Mouse (Mus musculus) kidney, adult 2 months (tissue): ENCODE results near the gene Rnf166. TPM values are rescaled to one million over a fixed set of nuclear protein-coding genes. Genes with fewer than 3 reads are reported as not detected.
A peak's percentile ranks its signal among the peaks of the same experiment; 100 is the strongest.

Source experiments
- DNase-seq: peaks from one replicate; pipeline ENCODE4 v3.0.0; 2021
- H3K27ac ChIP-seq: fragments of 200-500 bp; 2 replicates; pipeline ENCODE4 v1.5.1; 2012; ENCODE audit warnings: low read depth, low read length, control low read depth, inconsistent platforms; ENCODE audit not compliant: insufficient read depth
- H3K27me3 ChIP-seq: fragments of 200-500 bp; replicated peaks from 2 replicates; pipeline ENCODE4 v1.6.1; 2012; ENCODE audit warnings: mild to moderate bottlenecking, moderate library complexity, low read length, inconsistent platforms; ENCODE audit not compliant: control insufficient read depth, insufficient read depth
- H3K36me3 ChIP-seq: fragments of 200-500 bp; 2 replicates; pipeline ENCODE4 v1.6.1; 2012; ENCODE audit warnings: mild to moderate bottlenecking, moderate library complexity, low read length, inconsistent platforms; ENCODE audit not compliant: control insufficient read depth, insufficient read depth
- H3K4me1 ChIP-seq: fragments of 200-500 bp; 2 replicates; pipeline ENCODE4 v1.6.1; 2011; ENCODE audit warnings: low read length; ENCODE audit not compliant: control insufficient read depth, insufficient read depth
- H3K4me3 ChIP-seq: fragments of 200-500 bp; 2 replicates; pipeline ENCODE4 v1.5.1; 2011; ENCODE audit warnings: mild to moderate bottlenecking, low read depth, low read length, control low read depth; ENCODE audit not compliant: insufficient read depth
- CTCF ChIP-seq: fragments of 200-500 bp; conservative IDR thresholded peaks from 2 replicates; pipeline ENCODE4 v1.5.1; 2011; ENCODE audit warnings: low read depth, mild to moderate bottlenecking, control low read depth, low read length, moderate library complexity, mixed read lengths; ENCODE audit not compliant: insufficient read depth, insufficient read length
- POLR2A ChIP-seq: fragments of 200-500 bp; IDR thresholded peaks from one replicate; pipeline ENCODE4 v1.6.1; 2011; ENCODE audit warnings: low read depth, low read length, control low read depth
- WGBS: fragments of 180-500 bp; shearing (Covaris S2); methylation state at CpG from one replicate; pipeline ENCODE4 v1.1.7; 2018; 5-methylcytosine and 5-hydroxymethylcytosine counted together
- polyA plus RNA-seq: library from polyadenylated mRNA; depleted of rRNA; stranded (reverse); fragments of >200 nt; gene quantifications from 2 replicates; pipeline ENCODE4 v1.2.3, GENCODE M21; 2012; rRNA removed

Rnf166 gene
- polyA plus RNA-seq, result 64.4 and 64.5 TPM in 2 replicates

GRCm38 (mm10) chr8:122475580-122476320 lies at the start of gene Rnf166, which contains the start of gene Ctu2:
Gene Rnf166, minus strand, starts transcription at chr8:122476064.
Gene Ctu2, plus strand, starts transcription at chr8:122476143.
- under 1% methylated on average over 103 of the region's 103 CpGs for WGBS
- TF ChIP-seq POLR2A (peak; percentile 28), CTCF (no peak)
- Histone ChIP-seq H3K4me1 (peaks cover 7% of the 10 kb centered on the region; the same call in 1 of the 2 replicates), H3K36me3 (no peaks in the 10 kb centered on the region), H3K27me3 (no peaks in the 10 kb centered on the region), H3K27ac (no peak within 1 kb of the TSS; the same call in 1 of the 2 replicates), H3K4me3 (peak within 1 kb of the TSS; percentile 90)
- DNase-seq, result peak; percentile 92

- DNase-seq, result no peak
- 73% methylated on average over 6 of the region's 6 CpGs for WGBS
- Histone ChIP-seq H3K27me3 (no peaks in the 10 kb centered on the region), H3K4me1 (peaks cover 57% of the 10 kb centered on the region), H3K27ac (peak overlapping the region; percentile 95), H3K36me3 (no peaks in the 10 kb centered on the region), H3K4me3 (no peak overlapping the region)
- no peak for TF ChIP-seq POLR2A
- TF ChIP-seq CTCF, result no peak
Observed at GRCm38 (mm10) chr8:122525004-122525403, 49.1 kb upstream of the Rnf166 start.

GRCm38 (mm10) chr8:122524506-122524905 lies 48.6 kb upstream of the Rnf166 start:
- Histone ChIP-seq H3K4me3 (no peak overlapping the region), H3K27me3 (no peaks in the 10 kb centered on the region), H3K27ac (peak overlapping the region; percentile 95), H3K36me3 (no peaks in the 10 kb centered on the region), H3K4me1 (peaks cover 56% of the 10 kb centered on the region)
- WGBS, result 19% methylated on average over 6 of the region's 6 CpGs
- peak; percentile 60 for DNase-seq
- TF ChIP-seq CTCF (no peak), POLR2A (no peak)

- H3K4me1 ChIP-seq, result peaks cover 56% of the 10 kb centered on the region
- WGBS, result 16% methylated on average over 23 of the region's 23 CpGs
- H3K4me3 ChIP-seq, result no peak overlapping the region
Observed at GRCm38 (mm10) chr8:122523652-122524360, 47.9 kb upstream of the Rnf166 start.

GRCm38 (mm10) chr8:122522796-122523651 lies 47.2 kb upstream of the Rnf166 start:
- H3K27me3 ChIP-seq, result no peaks in the 10 kb centered on the region
- no peaks in the 10 kb centered on the region for H3K36me3 ChIP-seq
- H3K4me1 ChIP-seq, result peaks cover 59% of the 10 kb centered on the region
- no peak for TF ChIP-seq CTCF
- peak; percentile 7 for TF ChIP-seq POLR2A
- DNase-seq, result peak; percentile 97
- H3K4me3 ChIP-seq, result no peak overlapping the region
- H3K27ac ChIP-seq, result peak overlapping the region; percentile 95
- WGBS, result 24% methylated on average over 14 of the region's 14 CpGs

More at GRCm38 (mm10) chr8:122523652-122524360, 47.9 kb upstream of the Rnf166 start:
- H3K27me3 ChIP-seq, result no peaks in the 10 kb centered on the region
- TF ChIP-seq CTCF, result no peak
- TF ChIP-seq POLR2A, result no peak
- H3K27ac ChIP-seq, result peak overlapping the region; percentile 95
- no peaks in the 10 kb centered on the region for H3K36me3 ChIP-seq
- peak; percentile 82 for DNase-seq

- H3K4me1 ChIP-seq, result peaks cover 44% of the 10 kb centered on the region
- 73% methylated on average over 11 of the region's 11 CpGs for WGBS
Observed at GRCm38 (mm10) chr8:122520611-122521010, 44.7 kb upstream of the Rnf166 start.

More at GRCm38 (mm10) chr8:122520611-122521010, 44.7 kb upstream of the Rnf166 start:
- no peak for DNase-seq
- Histone ChIP-seq H3K4me3 (no peak overlapping the region), H3K36me3 (no peaks in the 10 kb centered on the region), H3K27me3 (no peaks in the 10 kb centered on the region), H3K27ac (0 out of 2 replicates have a peak overlapping the region, but pooled peaks have one; percentile 0)
- no peak for TF ChIP-seq POLR2A
- no peak for TF ChIP-seq CTCF
